Mouse (Mus musculus) erythroblast, embryonic 14.5 days (primary cell): ENCODE data around the gene Olfr288.

Experiments
- GATA1 ChIP-seq: IDR thresholded peaks from 2 replicates; pipeline ENCODE4 v1.6.1; 2012; ENCODE audit warnings: low read length, inconsistent platforms, mixed read lengths
- TAL1 ChIP-seq: IDR thresholded peaks from 3 replicates; pipeline ENCODE4 v1.6.1; 2012; ENCODE audit warnings: low read length, inconsistent platforms, mixed read lengths

DNA sequence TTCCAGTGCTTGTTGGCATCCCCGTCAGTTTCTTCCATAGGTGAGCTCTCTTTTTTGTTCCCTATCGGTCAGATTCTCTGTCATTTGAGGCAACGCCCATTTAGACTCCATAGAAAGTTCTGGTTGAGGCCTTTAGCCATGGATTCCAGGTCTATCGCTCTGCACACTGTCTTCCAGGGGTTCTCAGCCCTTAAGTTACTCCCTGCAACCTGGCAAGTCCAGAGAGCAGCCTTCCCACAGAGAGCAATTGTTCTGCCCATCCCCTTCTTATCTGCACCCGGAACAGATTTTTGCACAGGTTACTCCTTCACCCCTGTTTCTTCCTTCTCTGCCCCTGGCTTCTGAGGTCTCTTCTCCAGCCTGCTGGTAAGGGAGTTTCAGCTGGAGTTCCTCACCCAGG lies 23.2 kb downstream of the Olfr288 start:
- TF ChIP-seq TAL1 (no peak), GATA1 (no peak)
